Mouse (Mus musculus): ENCODE measurements at regions not wholly inside any gene's neighbourhood (a gene's known extent, or its start where the extent isn't known, plus 50 kb on each side); places are given as distances from the start of the nearest gene placed in this dataset.

- Histone ChIP-seq H3K79me2 (ENCODE audit: control insufficient read depth, insufficient read depth) (no peaks in the 10 kb centered on the region), H3K36me3 (ENCODE audit: control insufficient read depth, insufficient read depth) (no peaks in the 10 kb centered on the region), H3ac (ENCODE audit: control insufficient read depth, insufficient read length, low read depth) (no peak overlapping the region), H3K27me3 (ENCODE audit: control insufficient read depth, insufficient read depth, insufficient read length) (no peaks in the 10 kb centered on the region), H3K79me3 (ENCODE audit: low read depth) (no peaks in the 10 kb centered on the region), H3K4me3 (ENCODE audit: insufficient read depth, poor library complexity, severe bottlenecking) (no peak overlapping the region)
- no peak for TF ChIP-seq MYOD1 (IDR thresholded peaks at IDR 0.05; ENCODE audit: control insufficient read depth, insufficient read length, low read depth)
- TF ChIP-seq CEBPB (IDR thresholded peaks at IDR 0.05; ENCODE audit: low read depth), result no peak
- no peak for TF ChIP-seq MYOG (IDR thresholded peaks at IDR 0.05; ENCODE audit: control insufficient read depth, extremely low read depth, insufficient read length)
- no peak for TF ChIP-seq USF1 (IDR thresholded peaks at IDR 0.05; ENCODE audit: low read depth)
- TF ChIP-seq CTCF (IDR thresholded peaks at IDR 0.05; ENCODE audit: control insufficient read depth, insufficient read depth, insufficient read length), result no peak
- no peak for TF ChIP-seq MAX (IDR thresholded peaks at IDR 0.05)
- no peak for TF ChIP-seq FOSL1 (IDR thresholded peaks at IDR 0.05; ENCODE audit: insufficient read depth, low read length, poor library complexity, severe bottlenecking)
These were observed 406.7 kb downstream of the Gm597 start for GRCm38 (mm10) chr1:28373351-28373750.

GRCm38 (mm10) chr1:28349411-28349973 lies 430.6 kb downstream of the Gm597 start:
- no peaks in the 10 kb centered on the region for H3K36me3 ChIP-seq (ENCODE audit: control insufficient read depth, insufficient read depth)
- no peak overlapping the region for H3ac ChIP-seq (ENCODE audit: control insufficient read depth, insufficient read length, low read depth)
- H3K79me3 ChIP-seq (ENCODE audit: low read depth), result no peaks in the 10 kb centered on the region
- H3K4me3 ChIP-seq (ENCODE audit: insufficient read depth, poor library complexity, severe bottlenecking), result no peak overlapping the region
- TF ChIP-seq MYOG (IDR thresholded peaks at IDR 0.05; ENCODE audit: control insufficient read depth, extremely low read depth, insufficient read length), result no peak
- TF ChIP-seq FOSL1 (IDR thresholded peaks at IDR 0.05; ENCODE audit: insufficient read depth, low read length, poor library complexity, severe bottlenecking), result no peak
- TF ChIP-seq USF1 (IDR thresholded peaks at IDR 0.05; ENCODE audit: low read depth), result no peak
- TF ChIP-seq CEBPB (IDR thresholded peaks at IDR 0.05; ENCODE audit: low read depth), result no peak
- no peak for TF ChIP-seq MYOD1 (IDR thresholded peaks at IDR 0.05; ENCODE audit: control insufficient read depth, insufficient read length, low read depth)
- TF ChIP-seq MAX (IDR thresholded peaks at IDR 0.05), result no peak
- no peak for TF ChIP-seq CTCF (IDR thresholded peaks at IDR 0.05; ENCODE audit: control insufficient read depth, insufficient read depth, insufficient read length)
- no peaks in the 10 kb centered on the region for H3K79me2 ChIP-seq (ENCODE audit: control insufficient read depth, insufficient read depth)
- no peaks in the 10 kb centered on the region for H3K27me3 ChIP-seq (ENCODE audit: control insufficient read depth, insufficient read depth, insufficient read length)

GRCm38 (mm10) chr1:28348572-28348971 lies 431.5 kb downstream of the Gm597 start:
- H3K27me3 ChIP-seq (ENCODE audit: control insufficient read depth, insufficient read depth, insufficient read length), result no peaks in the 10 kb centered on the region
- TF ChIP-seq MYOD1 (IDR thresholded peaks at IDR 0.05; ENCODE audit: control insufficient read depth, insufficient read length, low read depth) (no peak), FOSL1 (IDR thresholded peaks at IDR 0.05; ENCODE audit: insufficient read depth, low read length, poor library complexity, severe bottlenecking) (no peak), MYOG (IDR thresholded peaks at IDR 0.05; ENCODE audit: control insufficient read depth, extremely low read depth, insufficient read length) (no peak), CEBPB (IDR thresholded peaks at IDR 0.05; ENCODE audit: low read depth) (no peak), USF1 (IDR thresholded peaks at IDR 0.05; ENCODE audit: low read depth) (no peak), MAX (IDR thresholded peaks at IDR 0.05) (no peak), CTCF (IDR thresholded peaks at IDR 0.05; ENCODE audit: control insufficient read depth, insufficient read depth, insufficient read length) (no peak)
- no peaks in the 10 kb centered on the region for H3K79me3 ChIP-seq (ENCODE audit: low read depth)
- no peaks in the 10 kb centered on the region for H3K36me3 ChIP-seq (ENCODE audit: control insufficient read depth, insufficient read depth)
- no peak overlapping the region for H3K4me3 ChIP-seq (ENCODE audit: insufficient read depth, poor library complexity, severe bottlenecking)
- H3K79me2 ChIP-seq (ENCODE audit: control insufficient read depth, insufficient read depth), result no peaks in the 10 kb centered on the region
- no peak overlapping the region for H3ac ChIP-seq (ENCODE audit: control insufficient read depth, insufficient read length, low read depth)

- H3K79me2 ChIP-seq (ENCODE audit: control insufficient read depth, insufficient read depth), result no peaks in the 10 kb centered on the region
- TF ChIP-seq CEBPB (IDR thresholded peaks at IDR 0.05; ENCODE audit: low read depth), result no peak
- no peak for TF ChIP-seq MAX (IDR thresholded peaks at IDR 0.05)
- no peak for TF ChIP-seq MYOD1 (IDR thresholded peaks at IDR 0.05; ENCODE audit: control insufficient read depth, insufficient read length, low read depth)
- no peak for TF ChIP-seq CTCF (IDR thresholded peaks at IDR 0.05; ENCODE audit: control insufficient read depth, insufficient read depth, insufficient read length)
- no peak for TF ChIP-seq USF1 (IDR thresholded peaks at IDR 0.05; ENCODE audit: low read depth)
- TF ChIP-seq MYOG (IDR thresholded peaks at IDR 0.05; ENCODE audit: control insufficient read depth, extremely low read depth, insufficient read length), result no peak
- no peak for TF ChIP-seq FOSL1 (IDR thresholded peaks at IDR 0.05; ENCODE audit: insufficient read depth, low read length, poor library complexity, severe bottlenecking)
- H3K79me3 ChIP-seq (ENCODE audit: low read depth), result no peaks in the 10 kb centered on the region
- no peaks in the 10 kb centered on the region for H3K36me3 ChIP-seq (ENCODE audit: control insufficient read depth, insufficient read depth)
- H3ac ChIP-seq (ENCODE audit: control insufficient read depth, insufficient read length, low read depth), result no peak overlapping the region
- no peak overlapping the region for H3K4me3 ChIP-seq (ENCODE audit: insufficient read depth, poor library complexity, severe bottlenecking)
- no peaks in the 10 kb centered on the region for H3K27me3 ChIP-seq (ENCODE audit: control insufficient read depth, insufficient read depth, insufficient read length)
These were observed 440.0 kb downstream of the Gm597 start for GRCm38 (mm10) chr1:28340054-28340453.

GRCm38 (mm10) chr1:28334366-28334765 lies 445.7 kb downstream of the Gm597 start:
- Histone ChIP-seq H3K4me3 (ENCODE audit: insufficient read depth, poor library complexity, severe bottlenecking) (no peak overlapping the region), H3K36me3 (ENCODE audit: control insufficient read depth, insufficient read depth) (no peaks in the 10 kb centered on the region), H3ac (ENCODE audit: control insufficient read depth, insufficient read length, low read depth) (no peak overlapping the region), H3K27me3 (ENCODE audit: control insufficient read depth, insufficient read depth, insufficient read length) (no peaks in the 10 kb centered on the region), H3K79me2 (ENCODE audit: control insufficient read depth, insufficient read depth) (no peaks in the 10 kb centered on the region), H3K79me3 (ENCODE audit: low read depth) (no peaks in the 10 kb centered on the region)
- TF ChIP-seq USF1 (IDR thresholded peaks at IDR 0.05; ENCODE audit: low read depth) (no peak), MAX (IDR thresholded peaks at IDR 0.05) (no peak), FOSL1 (IDR thresholded peaks at IDR 0.05; ENCODE audit: insufficient read depth, low read length, poor library complexity, severe bottlenecking) (no peak), CEBPB (IDR thresholded peaks at IDR 0.05; ENCODE audit: low read depth) (no peak), MYOD1 (IDR thresholded peaks at IDR 0.05; ENCODE audit: control insufficient read depth, insufficient read length, low read depth) (no peak), MYOG (IDR thresholded peaks at IDR 0.05; ENCODE audit: control insufficient read depth, extremely low read depth, insufficient read length) (no peak), CTCF (IDR thresholded peaks at IDR 0.05; ENCODE audit: control insufficient read depth, insufficient read depth, insufficient read length) (no peak)
